Mouse (Mus musculus) cerebellum, adult 2 months (tissue): Measurements from ENCODE around the gene Sdc3. TPM values are rescaled to one million over a fixed set of nuclear protein-coding genes. Genes with fewer than 3 reads are reported as not detected.

Experiments
- DNase-seq, 2 experiments: peaks; one replicate each; pipeline ENCODE4 v3.0.0; 2021
- H3K27ac ChIP-seq: fragments of 200-500 bp; 2 replicates; pipeline ENCODE4 v1.5.1; 2012; ENCODE audit warnings: low read length, control low read depth, inconsistent platforms; ENCODE audit not compliant: insufficient read depth
- H3K27me3 ChIP-seq: fragments of 200-500 bp; 2 replicates; pipeline ENCODE4 v1.6.1; 2012; ENCODE audit warnings: inconsistent platforms, mild to moderate bottlenecking, low read length, moderate library complexity; ENCODE audit not compliant: control insufficient read depth, insufficient read depth
- H3K4me1 ChIP-seq: fragments of 200-500 bp; 2 replicates; pipeline ENCODE4 v1.6.1; 2011; ENCODE audit warnings: low read length; ENCODE audit not compliant: control insufficient read depth, insufficient read depth
- H3K4me3 ChIP-seq: fragments of 200-500 bp; replicated peaks from 2 replicates; pipeline ENCODE3; 2011; ENCODE audit warnings: mild to moderate bottlenecking, low read depth, low read length, control low read depth; ENCODE audit not compliant: insufficient read depth
- CTCF ChIP-seq: fragments of 200-500 bp; IDR thresholded peaks from 2 replicates; pipeline ENCODE4 v1.5.1; 2011; ENCODE audit warnings: low read depth, mild to moderate bottlenecking, control low read depth, low read length, moderate library complexity, borderline replicate concordance; ENCODE audit not compliant: insufficient read depth
- POLR2A ChIP-seq: fragments of 200-500 bp; IDR thresholded peaks from 2 replicates; pipeline ENCODE4 v1.6.1; 2011; ENCODE audit warnings: low read length, control low read depth, borderline replicate concordance; ENCODE audit not compliant: insufficient read depth
- WGBS: fragments of 180-500 bp; shearing (Covaris S2); methylation state at CpG from one replicate; pipeline ENCODE4 v1.1.7; 2018; 5-methylcytosine and 5-hydroxymethylcytosine counted together
- polyA plus RNA-seq: library from polyadenylated mRNA; depleted of rRNA; stranded (reverse); fragments of >200 nt; gene quantifications from 2 replicates; pipeline ENCODE4 v1.2.3, GENCODE M21; 2012

Gene Sdc3
- polyA plus RNA-seq, 1 experiment, result 105 TPM

DNA sequence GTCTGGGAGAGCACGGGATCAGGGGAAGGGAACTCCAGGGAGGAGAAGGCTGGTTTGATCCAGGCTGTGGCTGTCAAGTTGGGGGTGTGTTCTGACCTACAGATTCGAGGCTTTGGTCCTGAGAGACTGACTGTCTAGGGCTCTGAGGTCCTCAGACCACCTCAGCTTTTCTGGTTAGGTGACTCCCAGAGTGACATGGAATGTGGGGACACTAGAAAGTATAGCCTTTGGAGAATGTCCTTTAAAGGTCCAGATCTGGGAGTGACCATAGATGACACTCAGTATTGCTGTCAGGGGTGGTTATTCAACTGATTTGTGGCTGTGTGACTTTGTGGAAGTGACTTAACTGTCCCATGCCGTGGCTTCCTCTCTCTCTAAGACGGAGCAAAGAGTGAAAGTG, 2.4 kb downstream of the Sdc3 start:
- 66% methylated on average over 4 of the region's 4 CpGs for WGBS
- peaks cover 35% of the 10 kb centered on the region for H3K4me1 ChIP-seq
- DNase-seq, result no peak
- H3K27ac ChIP-seq, result no peak overlapping the region
- no peaks in the 10 kb centered on the region for H3K27me3 ChIP-seq
- H3K4me3 ChIP-seq, result no peak overlapping the region
- TF ChIP-seq POLR2A (no peak), CTCF (no peak)

DNA sequence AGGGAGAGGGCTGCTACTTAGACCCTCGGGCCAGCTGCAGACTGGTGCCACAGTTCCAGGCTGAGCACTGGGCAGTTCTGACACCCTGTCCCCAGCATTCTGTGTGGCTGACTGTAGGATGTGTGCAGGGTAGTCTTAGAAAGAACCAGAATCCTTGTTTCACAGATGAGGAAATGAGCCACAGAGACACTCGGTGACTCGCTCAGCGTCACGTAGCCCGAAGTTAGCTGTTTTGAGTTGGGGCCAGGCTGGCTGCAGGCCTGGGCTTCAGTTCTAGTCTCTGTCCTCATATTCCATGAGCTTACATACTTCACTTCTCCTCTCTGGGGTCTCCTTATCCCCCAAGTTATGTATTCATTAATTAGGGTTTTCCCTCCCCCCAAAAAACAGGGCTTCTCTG, 3.6 kb downstream of the Sdc3 start:
- Histone ChIP-seq H3K4me3 (no peak overlapping the region), H3K27ac (no peak overlapping the region), H3K27me3 (no peaks in the 10 kb centered on the region), H3K4me1 (peaks cover 37% of the 10 kb centered on the region)
- DNase-seq, result no peak
- TF ChIP-seq CTCF, result no peak
- TF ChIP-seq POLR2A, result no peak
- 85% methylated on average over 6 of the region's 6 CpGs for WGBS

DNA sequence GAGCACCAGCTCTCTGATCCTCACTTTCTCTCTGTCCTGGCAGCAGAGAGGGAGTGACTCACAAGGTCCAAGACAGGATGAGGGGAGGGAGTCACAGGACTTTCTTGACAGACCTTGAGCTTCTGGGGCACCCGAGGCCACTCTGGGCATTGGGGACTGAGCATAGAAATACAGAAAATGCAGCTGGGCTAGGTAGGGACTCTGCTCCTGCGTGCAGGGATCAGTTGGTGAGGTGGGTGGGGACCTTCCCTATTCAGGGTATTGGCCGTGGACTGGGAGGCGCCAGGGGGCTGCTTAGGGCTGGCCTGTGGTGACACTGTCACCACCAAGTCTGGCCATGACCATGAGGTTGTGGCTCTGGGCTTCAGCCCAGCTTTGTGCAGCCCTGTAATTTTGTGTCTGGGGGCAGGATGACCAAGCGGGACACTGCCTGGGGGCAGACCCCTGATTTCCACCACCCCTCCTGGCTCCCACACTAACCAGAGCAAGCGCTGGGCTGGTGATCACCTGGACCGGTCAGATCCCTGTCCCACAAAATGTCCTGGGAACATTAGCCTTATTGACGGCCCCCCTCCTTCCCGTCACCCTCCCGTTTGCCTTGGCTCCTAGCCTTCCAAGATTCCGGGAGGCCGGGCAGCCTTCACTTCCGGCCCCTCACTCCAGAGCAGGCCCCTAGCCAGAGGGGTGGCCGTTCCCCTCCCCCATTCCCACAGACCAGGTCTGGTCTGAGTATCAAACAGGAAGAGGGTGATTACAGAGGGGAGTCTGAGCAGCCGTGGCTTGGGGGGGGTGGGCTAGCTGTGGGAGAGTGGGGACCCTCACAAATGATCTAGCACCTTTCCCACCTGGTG, 5.1 kb downstream of the Sdc3 start:
- H3K4me3 ChIP-seq, result no peak overlapping the region
- no peaks in the 10 kb centered on the region for H3K27me3 ChIP-seq
- peaks cover 37% of the 10 kb centered on the region for H3K4me1 ChIP-seq
- no peak for DNase-seq
- WGBS, result 53% methylated on average over 15 of the region's 15 CpGs
- H3K27ac ChIP-seq, result no peak overlapping the region
- TF ChIP-seq POLR2A (no peak), CTCF (no peak)

DNA sequence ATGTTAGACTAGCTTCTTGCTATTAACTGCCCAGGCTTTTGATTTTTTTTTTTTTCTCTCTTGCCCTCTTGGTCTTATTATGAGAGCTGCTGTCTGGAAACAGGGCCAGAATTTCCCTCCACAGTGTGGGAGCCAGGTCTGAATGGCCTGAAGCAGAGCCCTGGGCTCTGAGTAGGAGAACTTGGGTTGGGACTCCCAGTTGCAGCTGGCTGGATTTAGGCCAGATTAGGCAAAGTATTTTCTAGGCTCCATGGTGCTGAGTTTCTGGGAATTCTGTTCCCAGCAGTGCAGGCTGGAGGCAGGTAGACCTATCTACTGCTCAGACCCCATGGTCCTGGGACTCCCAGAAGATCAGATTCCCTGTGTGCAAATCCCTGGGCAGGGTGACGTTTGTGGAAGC, 6.1 kb downstream of the Sdc3 start:
- no peaks in the 10 kb centered on the region for H3K27me3 ChIP-seq
- DNase-seq, result no peak
- WGBS, result 45% methylated on average over 1 of the region's 1 CpGs
- peaks cover 36% of the 10 kb centered on the region for H3K4me1 ChIP-seq
- H3K27ac ChIP-seq, result no peak overlapping the region
- no peak overlapping the region for H3K4me3 ChIP-seq
- TF ChIP-seq POLR2A (no peak), CTCF (no peak)

DNA sequence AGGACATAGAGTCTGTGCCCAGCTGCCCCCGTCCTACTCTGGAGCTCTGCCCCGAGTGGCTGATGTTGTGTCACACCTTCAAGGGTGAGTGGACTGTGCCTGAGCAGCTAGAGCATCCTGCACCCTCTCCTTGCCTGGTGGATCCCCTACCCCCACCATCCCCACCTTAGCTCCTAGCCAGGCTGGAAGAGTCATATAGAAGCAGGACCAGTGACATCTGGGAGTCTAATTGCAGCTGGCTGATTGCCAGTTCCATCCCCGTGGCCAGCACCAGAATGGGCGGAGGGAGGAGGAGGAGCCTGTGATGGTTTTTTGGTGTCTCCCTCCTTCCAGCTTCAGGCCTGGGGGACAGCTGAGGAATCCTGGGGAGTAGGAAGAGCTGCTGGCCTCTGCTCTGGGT, 6.8 kb downstream of the Sdc3 start:
- no peak overlapping the region for H3K4me3 ChIP-seq
- H3K4me1 ChIP-seq, result peaks cover 39% of the 10 kb centered on the region
- 9% methylated on average over 4 of the region's 4 CpGs for WGBS
- no peaks in the 10 kb centered on the region for H3K27me3 ChIP-seq
- no peak overlapping the region for H3K27ac ChIP-seq
- DNase-seq, result peak; percentile 53 to 62
- no peak for TF ChIP-seq CTCF
- TF ChIP-seq POLR2A, result no peak

DNA sequence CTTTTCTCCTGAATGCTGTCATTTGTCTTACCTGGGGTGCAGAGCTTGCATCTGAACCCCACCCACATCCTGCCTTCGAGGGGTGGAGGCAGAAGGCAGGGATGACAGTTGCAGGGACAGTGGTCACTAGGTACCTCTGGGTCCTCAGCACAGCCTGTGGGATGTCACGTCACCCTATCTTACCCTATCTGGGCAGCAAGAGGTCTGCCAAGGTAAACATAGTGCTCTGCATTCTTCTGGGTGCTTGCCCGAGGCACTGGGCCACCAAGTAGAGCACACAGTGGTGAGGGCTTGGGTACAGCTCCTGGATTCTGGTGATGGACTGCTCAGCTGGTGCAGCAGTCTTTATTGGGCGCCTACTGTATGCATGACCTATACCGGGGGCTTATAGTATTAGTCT, 7.2 kb downstream of the Sdc3 start:
- no peak for DNase-seq
- H3K4me1 ChIP-seq, result peaks cover 40% of the 10 kb centered on the region
- 66% methylated on average over 5 of the region's 5 CpGs for WGBS
- no peaks in the 10 kb centered on the region for H3K27me3 ChIP-seq
- H3K27ac ChIP-seq, result no peak overlapping the region
- TF ChIP-seq CTCF (no peak), POLR2A (no peak)
- H3K4me3 ChIP-seq, result no peak overlapping the region

DNA sequence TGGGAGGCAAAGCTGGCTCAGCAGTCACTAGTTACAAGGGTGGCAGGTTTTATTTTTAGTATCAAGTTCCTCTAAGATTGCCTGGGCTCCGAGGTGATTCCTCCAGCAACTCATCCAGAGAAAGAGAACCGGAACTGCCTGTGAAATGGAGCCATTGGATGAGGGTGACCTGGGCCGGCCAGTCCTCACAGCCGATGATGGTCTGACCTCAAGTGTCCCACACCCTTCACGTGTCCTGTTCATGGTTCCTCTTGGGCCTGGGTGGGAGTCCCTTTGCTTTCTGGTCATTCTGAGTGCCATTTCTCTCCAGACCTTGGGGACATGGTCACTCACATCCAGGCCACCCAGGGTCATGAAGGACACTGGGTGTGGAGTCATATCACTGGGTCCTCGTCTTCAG, 7.8 kb downstream of the Sdc3 start:
- H3K4me1 ChIP-seq, result peaks cover 46% of the 10 kb centered on the region
- no peak overlapping the region for H3K4me3 ChIP-seq
- no peaks in the 10 kb centered on the region for H3K27me3 ChIP-seq
- no peak for DNase-seq
- no peak overlapping the region for H3K27ac ChIP-seq
- 82% methylated on average over 6 of the region's 6 CpGs for WGBS
- no peak for TF ChIP-seq CTCF
- TF ChIP-seq POLR2A, result no peak

DNA sequence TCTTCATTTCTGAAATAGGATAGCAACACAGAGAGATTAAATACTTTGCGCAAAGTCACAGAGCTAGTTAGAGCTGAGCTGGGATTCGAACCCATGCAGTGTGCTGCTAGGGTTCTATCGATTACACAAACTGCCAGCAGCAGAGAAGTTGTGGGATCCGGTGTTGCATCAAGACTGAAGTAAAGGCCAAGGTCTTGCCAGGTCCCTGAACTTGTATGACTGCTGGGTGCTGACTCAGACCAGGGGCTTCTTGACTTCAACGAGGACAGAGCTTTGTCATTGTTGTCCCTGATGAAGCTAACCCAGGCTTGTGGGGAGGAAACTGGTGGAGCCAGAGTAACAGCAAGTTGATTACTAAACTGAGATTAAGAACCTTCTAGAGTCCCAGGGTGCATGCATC, 8.9 kb downstream of the Sdc3 start:
- 96% methylated on average over 5 of the region's 5 CpGs for WGBS
- Histone ChIP-seq H3K4me1 (peaks cover 56% of the 10 kb centered on the region), H3K4me3 (no peak overlapping the region), H3K27ac (no peak overlapping the region), H3K27me3 (no peaks in the 10 kb centered on the region)
- no peak for DNase-seq
- TF ChIP-seq CTCF (no peak), POLR2A (no peak)
